Mouse (Mus musculus): ENCODE measurements around the gene Gm10352. TPM values are rescaled to one million over a fixed set of nuclear protein-coding genes. Genes with fewer than 3 reads are reported as not detected.
"Not testable (repeated sequence)": the region's sequence is repeated elsewhere in the genome, so short reads cannot be mapped to it uniquely, and the experiment has no call there.

Gm10352 gene
- not detected in 2 replicates for polyA plus RNA-seq (2016; fragmentation: Nextera tagmentation; extraction: Ambion mirVana)

DNA sequence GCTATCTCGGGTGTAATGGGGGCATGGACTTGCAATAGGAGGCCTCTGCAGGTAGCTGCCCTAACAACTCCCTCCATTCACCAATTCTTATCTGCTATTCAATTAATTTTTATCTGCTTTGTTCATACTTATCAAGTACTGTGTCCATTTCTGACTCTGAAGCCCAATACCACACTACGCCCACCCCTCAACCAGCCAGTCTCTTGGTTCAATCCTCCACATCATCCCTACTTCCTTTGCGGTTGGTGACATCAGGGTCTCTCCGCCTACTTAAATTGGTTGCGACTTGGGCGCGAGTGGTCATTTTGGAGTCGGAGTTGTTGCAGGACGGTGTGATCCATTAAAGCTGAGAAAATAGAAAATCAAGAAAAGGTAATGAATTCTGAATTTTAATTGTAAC, at the start of gene Gm10352:
TSS of gene Gm10352 (plus strand) at position 301 of the 400 bp plus-strand sequence.
- WGBS (ENCODE audit: insufficient replicate concordance): no CpG with 5 or more reads among the region's 9 CpGs
- ATAC-seq: not testable (repeated sequence)

DNA sequence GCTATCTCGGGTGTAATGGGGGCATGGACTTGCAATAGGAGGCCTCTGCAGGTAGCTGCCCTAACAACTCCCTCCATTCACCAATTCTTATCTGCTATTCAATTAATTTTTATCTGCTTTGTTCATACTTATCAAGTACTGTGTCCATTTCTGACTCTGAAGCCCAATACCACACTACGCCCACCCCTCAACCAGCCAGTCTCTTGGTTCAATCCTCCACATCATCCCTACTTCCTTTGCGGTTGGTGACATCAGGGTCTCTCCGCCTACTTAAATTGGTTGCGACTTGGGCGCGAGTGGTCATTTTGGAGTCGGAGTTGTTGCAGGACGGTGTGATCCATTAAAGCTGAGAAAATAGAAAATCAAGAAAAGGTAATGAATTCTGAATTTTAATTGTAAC, 31.5 kb downstream of the Gm10352 start, which contains the start of gene Gm29289:
TSS of gene Gm29289 (plus strand) at position 301 of the 400 bp plus-strand sequence.
- not testable (repeated sequence) for H3K9me3 ChIP-seq (replicated peaks); H3K4me2 ChIP-seq; H3K27me3 ChIP-seq (replicated peaks); H3K36me3 ChIP-seq; H3K4me3 ChIP-seq; H3K9ac ChIP-seq; ATAC-seq; H3K4me1 ChIP-seq; H3K27ac ChIP-seq
- WGBS (ENCODE audit: insufficient replicate concordance): no CpG with 5 or more reads among the region's 9 CpGs

More for the DNA sequence above, at the start of gene Gm10352:
- not testable (repeated sequence) for H3K4me3 ChIP-seq; H3K36me3 ChIP-seq; H3K4me2 ChIP-seq; H3K27ac ChIP-seq; H3K4me1 ChIP-seq; H3K9me3 ChIP-seq (replicated peaks); H3K9ac ChIP-seq; H3K27me3 ChIP-seq (replicated peaks)

Other genes with a start within 250 kb of the Gm10352 start
- gene Sry, start 237.3 kb upstream of the Gm10352 start, polyA plus RNA-seq (2016; fragmentation: Nextera tagmentation; extraction: Ambion mirVana): not detected in 2 replicates
- not detected in 2 replicates for gene H2al2b, start 180.3 kb upstream of the Gm10352 start, polyA plus RNA-seq (2016; fragmentation: Nextera tagmentation; extraction: Ambion mirVana)
- gene Gm4064, start 104.8 kb upstream of the Gm10352 start, polyA plus RNA-seq (2016; fragmentation: Nextera tagmentation; extraction: Ambion mirVana): not detected in 2 replicates
- not detected in 2 replicates for gene Rbmy, start 70.3 kb upstream of the Gm10352 start, polyA plus RNA-seq (2016; fragmentation: Nextera tagmentation; extraction: Ambion mirVana)
- not detected in 2 replicates for gene Gm10256, start 70.3 kb upstream of the Gm10352 start, polyA plus RNA-seq (2016; fragmentation: Nextera tagmentation; extraction: Ambion mirVana)
- not detected in 2 replicates for gene Gm29289, start 31.6 kb downstream of the Gm10352 start, polyA plus RNA-seq (2016; fragmentation: Nextera tagmentation; extraction: Ambion mirVana)

All from liver, embryonic 12.5 days (tissue).